Mouse (Mus musculus) fat pad, adult 2 months (tissue): ENCODE data around the gene Fam107b.
A peak's percentile ranks its signal among the peaks of the same experiment; 100 is the strongest.

Experiments
- DNase-seq: peaks from one replicate; pipeline ENCODE4 v3.0.0-alpha.2; 2011; ENCODE audit warnings: low read depth, low spot score; ENCODE audit errors: extremely low read depth

The Fam107b gene

GRCm38 (mm10) chr2:3769786-3770318 lies 199.6 kb downstream of the Fam107b start:
- DNase-seq: no peak

DNA sequence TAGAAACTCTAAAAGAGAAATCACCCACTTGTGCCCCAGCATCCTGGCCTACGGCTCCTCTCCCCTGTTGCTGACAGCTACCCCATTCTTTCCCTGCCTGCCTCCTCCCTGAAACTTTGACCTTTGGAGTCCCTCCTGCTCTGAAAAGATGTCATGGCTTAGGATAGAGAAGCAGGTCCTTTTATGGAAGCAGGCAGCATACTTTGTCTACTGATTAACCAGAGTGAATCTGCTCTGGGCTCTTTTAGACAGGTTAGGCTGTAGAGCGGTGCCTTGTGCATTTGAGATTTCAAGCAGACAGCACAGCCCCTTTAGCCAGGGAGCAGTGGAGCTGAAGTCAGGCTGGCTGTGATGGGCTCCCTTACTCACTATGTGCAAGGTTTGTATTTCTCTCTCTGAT lies 200.1 kb downstream of the Fam107b start:
- no peak for DNase-seq

DNA sequence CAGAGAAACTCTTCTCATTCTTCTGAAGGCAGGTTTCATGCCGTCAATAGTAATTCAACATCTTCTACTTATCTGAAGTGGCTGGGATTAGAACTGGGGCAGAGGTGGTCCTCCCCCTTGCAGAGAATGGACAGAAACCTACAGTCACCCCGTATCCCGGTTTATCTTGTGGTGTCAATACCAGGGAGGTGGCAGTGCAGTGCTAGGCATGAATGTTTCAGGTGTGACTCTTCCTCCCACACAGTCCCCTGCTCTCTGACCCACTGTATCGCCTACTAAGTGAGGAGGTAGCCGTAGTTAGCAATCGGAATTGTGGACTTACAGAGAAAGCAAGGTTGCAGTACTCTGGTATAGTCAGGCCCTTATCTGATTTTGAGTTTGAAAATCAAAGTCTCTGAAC lies 201.2 kb downstream of the Fam107b start:
- DNase-seq: no peak

DNA sequence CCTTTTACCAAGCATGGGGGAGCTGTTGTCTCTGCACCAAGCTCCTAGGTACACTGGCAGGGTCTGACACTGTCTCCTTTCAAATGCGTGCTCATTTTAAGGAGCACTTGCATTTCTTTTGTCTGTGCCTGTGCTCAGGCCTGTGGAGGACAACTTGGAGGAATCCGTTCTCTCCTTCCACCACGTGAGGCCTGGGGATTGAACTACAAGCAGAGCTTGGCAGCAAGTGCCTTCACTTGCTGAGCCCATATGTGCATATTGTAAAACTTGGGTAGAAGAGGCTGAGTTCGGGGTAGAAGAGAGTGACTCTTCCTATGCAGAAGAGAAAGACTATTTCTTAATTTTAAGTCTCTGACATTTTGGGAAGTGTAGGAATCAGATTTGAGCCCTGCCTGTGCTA lies 202.8 kb downstream of the Fam107b start:
- no peak for DNase-seq

- DNase-seq: no peak
Observed at GRCm38 (mm10) chr2:3775569-3775968, 205.3 kb downstream of the Fam107b start.

DNA sequence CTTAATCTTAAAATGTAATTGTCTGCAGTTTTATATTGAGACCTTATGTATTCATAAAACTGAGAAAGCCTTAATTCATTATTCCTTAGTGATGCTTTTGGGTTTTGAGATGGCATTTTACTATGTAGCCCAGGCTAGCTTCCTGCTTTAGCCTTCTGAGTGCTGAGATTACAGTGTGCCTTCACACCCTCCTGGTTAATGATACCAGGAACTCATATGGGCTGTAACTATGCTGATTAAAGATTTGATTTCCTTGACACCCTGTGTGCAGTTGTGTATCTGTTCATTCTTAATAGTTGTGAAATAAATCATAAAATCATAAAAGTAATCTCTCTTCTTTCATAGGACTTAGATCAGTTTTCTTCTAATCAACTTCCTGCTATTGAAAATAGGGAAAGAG lies 205.8 kb downstream of the Fam107b start:
- DNase-seq: no peak

DNA sequence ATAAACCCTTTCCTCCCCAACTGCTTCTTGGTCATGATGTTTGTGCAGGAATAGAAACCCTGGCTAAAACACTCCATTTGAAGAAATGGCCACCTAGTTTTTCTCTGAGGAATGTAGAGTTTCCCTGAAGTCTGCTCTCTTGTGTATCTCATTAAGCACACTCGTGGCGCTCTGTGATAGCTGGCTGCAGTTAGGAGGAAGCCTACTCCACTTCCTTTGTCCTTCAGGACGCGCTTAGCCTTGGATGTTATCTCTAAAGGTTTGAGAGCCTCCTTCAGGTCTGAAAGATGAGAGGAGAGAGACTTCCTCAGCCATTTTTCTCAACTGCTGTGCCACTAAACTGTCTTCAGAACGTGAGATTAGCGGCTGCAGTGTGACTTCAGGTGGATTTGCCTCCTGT lies 207.4 kb downstream of the Fam107b start:
- DNase-seq: no peak

- DNase-seq: peak; percentile 45
Observed at GRCm38 (mm10) chr2:3785546-3785945, 215.3 kb downstream of the Fam107b start.

- DNase-seq: no peak
Observed at GRCm38 (mm10) chr2:3787752-3788423, 217.6 kb downstream of the Fam107b start.

GRCm38 (mm10) chr2:3788424-3788786 lies 218.1 kb downstream of the Fam107b start:
- DNase-seq: no peak

DNA sequence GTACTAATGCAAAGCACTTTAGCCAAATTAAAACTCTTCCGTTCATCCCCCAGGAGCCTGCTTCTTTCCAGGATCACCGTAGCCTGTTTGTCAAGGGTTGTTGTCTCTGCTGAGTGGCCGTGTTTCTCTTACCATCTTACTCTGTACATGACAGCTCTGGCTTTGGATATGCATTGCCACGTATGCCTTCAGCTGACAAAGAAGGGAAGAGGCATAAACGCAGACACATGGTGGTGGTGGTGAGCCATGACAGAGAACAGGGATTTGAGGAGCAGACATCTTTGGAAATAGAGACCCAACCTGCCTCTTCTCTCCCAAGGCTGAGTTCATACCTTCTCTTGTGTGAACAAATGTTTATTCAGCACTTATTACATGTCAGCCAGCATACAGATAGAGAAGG lies 226.3 kb downstream of the Fam107b start:
- no peak for DNase-seq

- no peak for DNase-seq
Observed at GRCm38 (mm10) chr2:3799767-3800554, 229.7 kb downstream of the Fam107b start.

GRCm38 (mm10) chr2:3800555-3800878 lies 230.2 kb downstream of the Fam107b start:
- no peak for DNase-seq

GRCm38 (mm10) chr2:3805742-3806141 lies 235.5 kb downstream of the Fam107b start:
- DNase-seq: no peak

DNA sequence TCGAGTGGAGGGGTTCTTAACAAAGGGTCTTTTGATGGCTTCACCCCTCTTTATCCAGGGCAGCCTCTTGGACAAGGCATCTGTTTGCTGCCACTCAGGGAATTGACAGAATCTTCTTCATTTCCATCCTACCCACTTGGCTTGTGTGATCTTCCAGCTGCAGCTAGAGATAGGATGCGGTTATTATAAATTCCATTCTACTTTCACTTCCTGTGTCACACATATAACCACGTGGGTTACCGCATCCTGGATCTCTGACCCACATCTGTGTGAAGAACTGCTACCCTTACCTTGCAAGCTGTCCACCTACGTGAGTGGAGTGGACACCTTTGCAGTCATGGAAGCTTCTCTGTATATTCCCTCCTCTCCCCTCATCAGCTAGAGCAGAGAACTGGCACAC lies 240.0 kb downstream of the Fam107b start:
- no peak for DNase-seq

GRCm38 (mm10) chr2:3816142-3816609 lies 245.9 kb downstream of the Fam107b start:
- DNase-seq: no peak

DNA sequence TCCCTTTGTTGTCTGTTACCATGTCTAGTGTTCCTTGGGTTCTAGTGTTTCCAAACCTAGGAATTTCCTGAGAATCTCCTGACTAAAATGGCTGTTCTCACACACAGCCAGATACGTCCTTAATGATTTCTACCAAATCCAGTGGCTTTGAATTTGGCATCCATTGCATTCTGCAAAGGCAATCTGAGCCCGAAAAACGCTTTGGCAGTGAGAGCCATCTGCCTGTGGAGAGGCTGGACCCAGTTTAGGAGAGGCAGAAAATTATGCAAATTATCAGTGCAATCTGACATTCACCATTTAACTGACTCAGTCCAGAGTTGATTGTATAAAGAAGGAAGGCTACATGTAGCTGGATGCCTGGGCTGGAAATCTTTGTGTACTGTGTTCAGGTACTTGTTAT lies 247.3 kb downstream of the Fam107b start:
- no peak for DNase-seq

DNA sequence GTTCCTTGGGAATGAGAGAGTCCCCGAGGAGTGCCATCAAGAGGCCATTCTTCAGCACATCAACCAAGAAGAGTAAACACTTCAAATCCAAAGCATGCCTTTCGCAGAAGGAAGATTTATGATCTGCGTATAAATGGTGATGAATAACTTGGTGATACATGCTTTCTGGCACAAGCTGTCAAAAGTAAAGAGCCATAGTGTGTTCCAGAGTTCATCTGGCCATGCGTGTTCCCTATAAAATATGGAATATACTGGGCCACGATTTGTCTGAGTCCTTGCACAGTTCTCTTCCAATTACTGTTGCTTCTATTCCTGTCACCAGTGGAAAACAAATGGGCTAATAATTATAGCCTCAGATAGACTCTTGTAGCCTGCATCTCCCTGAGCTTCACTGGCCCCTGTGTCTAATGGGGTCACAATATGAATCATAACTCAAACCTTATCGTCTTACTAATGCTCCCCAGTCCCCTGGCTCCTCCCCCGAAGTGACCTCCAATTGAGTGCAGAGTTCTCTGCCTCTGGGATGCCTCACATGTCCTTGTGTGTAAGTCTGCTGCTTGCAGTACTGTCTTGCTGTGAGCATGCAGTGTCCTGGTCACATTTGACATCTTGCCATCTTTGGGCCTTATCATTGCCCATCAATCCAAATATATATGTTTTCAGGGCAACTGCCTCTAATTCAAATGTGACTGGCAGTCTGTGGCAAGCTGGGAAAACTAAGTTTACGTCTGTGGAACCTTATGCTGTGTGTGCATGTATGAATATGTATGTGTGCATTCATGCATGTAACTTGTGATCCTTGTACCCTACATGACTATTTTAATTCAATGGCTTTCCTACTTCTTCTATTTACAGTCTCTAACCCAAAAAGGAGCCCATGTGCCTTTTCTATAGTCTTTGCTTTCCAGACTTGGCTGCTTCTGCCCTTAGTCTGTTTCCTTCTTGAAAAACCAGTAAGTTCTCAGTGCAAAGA lies 252.5 kb downstream of the Fam107b start:
- no peak for DNase-seq
